Mouse (Mus musculus) MEL (cell line): Measurements from ENCODE around the gene Npat. TPM values are rescaled to one million over a fixed set of nuclear protein-coding genes. Genes with fewer than 3 reads are reported as not detected.

Experiments used
- DNase-seq: peaks from one replicate; pipeline ENCODE4 v3.0.0; 2011; ENCODE audit warnings: low read depth, low spot score
- H3K27ac ChIP-seq: 2 replicates; pipeline ENCODE4 v1.5.1; 2012; ENCODE audit warnings: low read depth, mild to moderate bottlenecking, control low read depth, low read length, moderate library complexity; ENCODE audit not compliant: control insufficient read depth
- H3K27me3 ChIP-seq, 2 experiments: fragments of 150-350 bp in 1 of 2; sonication (generic) in 1 of 2; 2 replicates each; pipeline ENCODE4 v1.6.1; 2012; ENCODE audit warnings: low read length in 2 of 2, mild to moderate bottlenecking in 2 of 2, improper control_type of control experiment in 1 of 2, moderate library complexity in 1 of 2; ENCODE audit not compliant: insufficient read depth in 2 of 2, control insufficient read depth in 1 of 2
- H3K36me3 ChIP-seq, 2 experiments: 2 replicates each; pipeline ENCODE4 v1.6.1; 2012 to 2014; ENCODE audit warnings: low read length in 2 of 2, improper control_type of control experiment in 1 of 2, inconsistent platforms in 1 of 2, mild to moderate bottlenecking in 1 of 2; ENCODE audit not compliant: insufficient read depth in 2 of 2, control insufficient read depth in 1 of 2
- H3K4me1 ChIP-seq, 2 experiments: fragments of 150-350 bp in 1 of 2; sonication (generic) in 1 of 2; 2 replicates each; pipeline ENCODE4 v1.6.1; 2012; ENCODE audit warnings: low read length in 2 of 2, improper control_type of control experiment in 1 of 2, mild to moderate bottlenecking in 1 of 2; ENCODE audit not compliant: insufficient read depth in 2 of 2, control insufficient read depth in 1 of 2
- H3K4me3 ChIP-seq, 2 experiments: fragments of 150-350 bp in 1 of 2; sonication (generic) in 1 of 2; 2 replicates each; pipeline ENCODE4 v1.5.1; 2012; ENCODE audit warnings: low read depth in 2 of 2, low read length in 2 of 2, mild to moderate bottlenecking in 2 of 2, moderate library complexity in 2 of 2, control low read depth in 1 of 2, improper control_type of control experiment in 1 of 2; ENCODE audit not compliant: control insufficient read depth in 1 of 2, insufficient read depth in 1 of 2
- H3K79me2 ChIP-seq: 2 replicates; pipeline ENCODE4 v1.6.1; 2012; ENCODE audit warnings: mild to moderate bottlenecking, low read length, moderate library complexity; ENCODE audit not compliant: control insufficient read depth, poor library complexity, insufficient read depth
- H3K9ac ChIP-seq: 2 replicates; pipeline ENCODE4 v1.6.1; 2012; ENCODE audit warnings: low read depth, mild to moderate bottlenecking, control low read depth, low read length, moderate library complexity; ENCODE audit not compliant: control insufficient read depth, poor library complexity, severe bottlenecking
- H3K9me3 ChIP-seq: fragments of 150-350 bp; sonication (generic); replicated peaks from 2 replicates; pipeline ENCODE4 v1.6.1; 2012; ENCODE audit warnings: mild to moderate bottlenecking, low read length, improper control_type of control experiment, moderate library complexity; ENCODE audit not compliant: insufficient read depth
- BHLHE40 ChIP-seq: IDR thresholded peaks from 2 replicates; pipeline ENCODE4 v1.6.1; 2012; ENCODE audit warnings: low read depth, mild to moderate bottlenecking, inconsistent platforms, low read length, improper control_type of control experiment, borderline replicate concordance
- CTCF ChIP-seq, 3 experiments: IDR thresholded peaks in 2 of 3; conservative IDR thresholded peaks in 1 of 3; 2 replicates each; pipeline ENCODE4 v1.5.1; 2011 to 2012; ENCODE audit warnings: low read length in 3 of 3, low read depth in 2 of 3, mild to moderate bottlenecking in 2 of 3, improper control_type of control experiment in 1 of 3, inconsistent platforms in 1 of 3, mixed read lengths in 1 of 3, moderate library complexity in 1 of 3; ENCODE audit not compliant: control insufficient read depth in 1 of 3, insufficient read depth in 1 of 3, poor library complexity in 1 of 3, severe bottlenecking in 1 of 3
- EP300 ChIP-seq, 2 experiments: IDR thresholded peaks; 2 replicates each; pipeline ENCODE4 v1.6.1; 2011; ENCODE audit warnings: improper control_type of control experiment in 2 of 2, low read length in 2 of 2, low read depth in 1 of 2, mild to moderate bottlenecking in 1 of 2
- ETS1 ChIP-seq: IDR thresholded peaks from 2 replicates; pipeline ENCODE4 v1.6.1; 2012; ENCODE audit warnings: low read depth, mild to moderate bottlenecking, inconsistent platforms, low read length, improper control_type of control experiment, moderate library complexity
- GATA1 ChIP-seq: IDR thresholded peaks from 2 replicates; pipeline ENCODE4 v1.6.1; 2011; ENCODE audit warnings: low read depth, low read length, improper control_type of control experiment
- KAT2A ChIP-seq: conservative IDR thresholded peaks from 2 replicates; pipeline ENCODE4 v1.6.1; 2012; ENCODE audit warnings: low read depth, low read length, improper control_type of control experiment, inconsistent platforms
- MAFK ChIP-seq: IDR thresholded peaks from 2 replicates; pipeline ENCODE4 v1.6.1; 2011; ENCODE audit warnings: low read depth, mild to moderate bottlenecking, low read length, improper control_type of control experiment, borderline replicate concordance
- MAX ChIP-seq: IDR thresholded peaks from 2 replicates; pipeline ENCODE4 v1.6.1; 2011; ENCODE audit warnings: low read length, improper control_type of control experiment
- MAZ ChIP-seq: IDR thresholded peaks from 2 replicates; pipeline ENCODE4 v1.6.1; 2012; ENCODE audit warnings: low read depth, mild to moderate bottlenecking, inconsistent platforms, low read length, improper control_type of control experiment
- MEF2A ChIP-seq: IDR thresholded peaks from 2 replicates; pipeline ENCODE4 v1.6.1; 2014; ENCODE audit warnings: low read depth, mild to moderate bottlenecking, inconsistent platforms, low read length, improper control_type of control experiment; ENCODE audit not compliant: poor library complexity, insufficient replicate concordance, severe bottlenecking; ENCODE audit errors: extremely low read depth
- MXI1 ChIP-seq: IDR thresholded peaks from 2 replicates; pipeline ENCODE4 v1.6.1; 2011; ENCODE audit warnings: mild to moderate bottlenecking, low read depth, low read length, improper control_type of control experiment
- MYB ChIP-seq: IDR thresholded peaks from 2 replicates; pipeline ENCODE4 v1.6.1; 2011; ENCODE audit warnings: mild to moderate bottlenecking, low read depth, low read length, improper control_type of control experiment
- MYC ChIP-seq: IDR thresholded peaks from 2 replicates; pipeline ENCODE4 v1.6.1; 2011; ENCODE audit warnings: low read depth, mild to moderate bottlenecking, low read length, improper control_type of control experiment, moderate library complexity
- NELFE ChIP-seq: IDR thresholded peaks from 2 replicates; pipeline ENCODE4 v1.6.1; 2011; ENCODE audit warnings: low read depth, low read length, improper control_type of control experiment
- RAD21 ChIP-seq: IDR thresholded peaks from 2 replicates; pipeline ENCODE4 v1.6.1; 2011; ENCODE audit warnings: mild to moderate bottlenecking, low read depth, low read length, improper control_type of control experiment
- RCOR1 ChIP-seq: IDR thresholded peaks from 2 replicates; pipeline ENCODE4 v1.6.1; 2012; ENCODE audit warnings: low read depth, mild to moderate bottlenecking, inconsistent platforms, low read length, improper control_type of control experiment
- TAL1 ChIP-seq: IDR thresholded peaks from 2 replicates; pipeline ENCODE4 v1.6.1; 2012; ENCODE audit warnings: mild to moderate bottlenecking, inconsistent platforms, low read length, moderate library complexity, mixed read lengths
- TBP ChIP-seq: IDR thresholded peaks from 2 replicates; pipeline ENCODE4 v1.8.0; 2011; ENCODE audit warnings: low read depth, low read length, improper control_type of control experiment
- TCF12 ChIP-seq: IDR thresholded peaks from 2 replicates; pipeline ENCODE4 v1.6.1; 2014; ENCODE audit warnings: low read depth, mild to moderate bottlenecking, inconsistent platforms, low read length, improper control_type of control experiment, moderate library complexity
- UBTF ChIP-seq: IDR thresholded peaks from 2 replicates; pipeline ENCODE4 v1.6.1; 2012; ENCODE audit warnings: low read depth, mild to moderate bottlenecking, inconsistent platforms, low read length, improper control_type of control experiment, moderate library complexity, borderline replicate concordance; ENCODE audit not compliant: insufficient read depth
- ZC3H11A ChIP-seq: IDR thresholded peaks from 2 replicates; pipeline ENCODE4 v1.6.1; 2012; ENCODE audit warnings: low read depth, mild to moderate bottlenecking, inconsistent platforms, low read length, improper control_type of control experiment
- ZMIZ1 ChIP-seq: IDR thresholded peaks from 2 replicates; pipeline ENCODE4 v1.6.1; 2012; ENCODE audit warnings: low read depth, mild to moderate bottlenecking, inconsistent platforms, low read length, improper control_type of control experiment, moderate library complexity
- polyA plus RNA-seq, 2 experiments: library from polyadenylated mRNA; stranded (reverse) in 1 of 2; unstranded in 1 of 2; fragments of >175 nt in 1 of 2; fragments of >200 nt in 1 of 2; gene quantifications; 2 replicates each; pipeline versions ENCODE4 v1.2.1 to v1.2.4; 2012; ENCODE audit warnings: low replicate concordance in 2 of 2, low read depth in 1 of 2; ENCODE audit not compliant: insufficient read length in 2 of 2, insufficient read depth in 1 of 2, missing spikeins in 1 of 2
- total RNA-seq: library from RNA; depleted of rRNA; stranded (reverse); fragments of 300-350 nt; gene quantifications from 2 replicates; pipeline ENCODE4 v1.2.3, GENCODE M21; 2012

Npat gene
- total and polyA plus RNA-seq, 3 experiments: 12.5 to 16.4 TPM; not detected in 1

GRCm38 (mm10) chr9:53603384-53603783, 66.5 kb downstream of the Npat start (continued):
- TF ChIP-seq TAL1 (no peak), TCF12 (no peak), ETS1 (peak; percentile 92), MAFK (no peak), MAZ (0 out of 2 replicates have a peak, but pooled peaks have one; percentile 24), ZMIZ1 (no peak), MYB (no peak), MEF2A (no peak), RCOR1 (no peak), GATA1 (no peak), EP300 (IDR thresholded peaks at IDR 0.05; ENCODE audit: low read depth in 1 of 2, low read length in 2 of 2) (peak; percentile 34 to 61; a peak in 3 of 4 replicates), MXI1 (no peak), MYC (no peak), RAD21 (no peak), CTCF (IDR thresholded peaks at IDR 0.05 in 2 of 3, conservative IDR thresholded peaks at IDR 0.05 in 1 of 3; ENCODE audit: control insufficient read depth in 1 of 3, insufficient read depth in 1 of 3, low read depth in 2 of 3, low read length in 3 of 3, poor library complexity in 1 of 3, severe bottlenecking in 1 of 3) (no peak), NELFE (no peak), TBP (no peak), MAX (no peak; the same call in 1 of the 2 replicates), UBTF (no peak), KAT2A (no peak), BHLHE40 (no peak)

GRCm38 (mm10) chr9:53603849-53604248, 67.0 kb downstream of the Npat start:
- no peak overlapping the region for H3K27ac ChIP-seq
- no peak overlapping the region; the same call in 1 of the 2 replicates for H3K9ac ChIP-seq

More at GRCm38 (mm10) chr9:53603849-53604248, 67.0 kb downstream of the Npat start:
- peaks cover 8 to 13% of the 10 kb centered on the region in 2 experiments; a peak in 3 of 4 replicates for H3K4me1 ChIP-seq
- H3K27me3 ChIP-seq: no peaks in the 10 kb centered on the region
- no peak overlapping the region for H3K4me3 ChIP-seq
- H3K9me3 ChIP-seq: no peaks in the 10 kb centered on the region
- no peak for DNase-seq
- H3K79me2 ChIP-seq: peaks cover 4% of the 10 kb centered on the region; the same call in 1 of the 2 replicates
- H3K36me3 ChIP-seq: peaks cover 2 to 13% of the 10 kb centered on the region in 2 experiments; a peak in 3 of 4 replicates
- TF ChIP-seq ZC3H11A (no peak), MEF2A (no peak)
- TF ChIP-seq, all 39 proteins: peak for 0
